Mouse (Mus musculus): ENCODE results near the gene Nf2.

GRCm38 (mm10) chr11:4803426-4803825, 45.9 kb downstream of the Nf2 start:
- TF ChIP-seq POLR2A (IDR thresholded peaks at IDR 0.05; ENCODE audit: control insufficient read depth, extremely low read depth, insufficient read depth, low read length, poor library complexity) (no peak), CTCF (IDR thresholded peaks at IDR 0.05; ENCODE audit: borderline replicate concordance, control insufficient read depth, extremely low read depth, insufficient read depth, low read length, poor library complexity) (no peak)

Measured in thymus, adult 2 months (tissue).